Mouse (Mus musculus): Measurements from ENCODE around the gene Gltp.

Gltp gene

GRCm38 (mm10) chr5:114690633-114691567 is at the start of gene Gltp:
Gene Gltp, minus strand, starts transcription at chr5:114690984.
- DNase-seq (ENCODE audit: low spot score in 2 of 2) = peak; percentile 92 to 95

- no peak for DNase-seq (ENCODE audit: low spot score in 2 of 2)
Observed at GRCm38 (mm10) chr5:114738707-114739241, 48.0 kb upstream of the Gltp start.

- no peak for DNase-seq (ENCODE audit: low spot score in 2 of 2)
Observed at GRCm38 (mm10) chr5:114737090-114737887, 46.5 kb upstream of the Gltp start.

DNA sequence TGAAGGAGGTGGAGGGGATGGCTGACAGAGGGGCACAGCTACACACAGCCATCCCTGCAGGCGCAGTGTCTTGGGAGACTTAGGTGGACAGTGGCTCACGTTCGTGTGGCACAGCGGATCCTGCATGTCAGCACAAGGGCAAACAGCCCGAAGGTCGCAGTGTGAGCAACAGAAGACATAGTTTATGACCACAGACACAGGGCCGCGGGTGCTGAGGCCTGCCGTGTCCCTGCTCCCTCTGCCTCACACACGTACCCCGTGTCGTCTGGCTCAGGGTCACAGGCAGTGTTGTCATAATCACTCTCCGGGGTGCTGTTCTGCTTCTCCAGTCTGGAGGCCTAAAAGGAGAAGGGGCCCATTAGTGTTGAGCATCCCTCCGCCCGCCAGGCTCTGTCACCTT is 42.8 kb upstream of the Gltp start:
- DNase-seq (ENCODE audit: low spot score in 2 of 2) = no peak

DNA sequence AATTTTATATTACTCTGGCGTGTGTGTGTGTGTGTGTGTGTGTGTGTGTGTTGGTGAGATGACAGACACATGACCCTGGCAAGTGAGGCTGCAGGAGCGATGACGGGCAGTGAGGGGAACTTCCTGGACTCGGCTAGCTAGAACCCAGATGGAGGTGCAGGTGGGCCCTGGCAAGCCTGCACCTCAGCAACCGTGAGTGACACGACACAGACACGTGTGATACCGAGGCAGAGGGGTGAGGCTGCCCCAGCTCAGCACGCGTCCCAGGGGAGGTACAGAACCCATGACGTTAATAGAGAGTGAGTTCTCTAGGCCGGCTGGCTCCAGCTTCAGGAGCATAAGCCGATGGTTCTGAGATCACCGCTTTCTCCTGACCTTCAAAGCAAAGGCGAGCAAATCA is 41.2 kb upstream of the Gltp start:
- no peak for DNase-seq (ENCODE audit: low spot score in 2 of 2)

DNA sequence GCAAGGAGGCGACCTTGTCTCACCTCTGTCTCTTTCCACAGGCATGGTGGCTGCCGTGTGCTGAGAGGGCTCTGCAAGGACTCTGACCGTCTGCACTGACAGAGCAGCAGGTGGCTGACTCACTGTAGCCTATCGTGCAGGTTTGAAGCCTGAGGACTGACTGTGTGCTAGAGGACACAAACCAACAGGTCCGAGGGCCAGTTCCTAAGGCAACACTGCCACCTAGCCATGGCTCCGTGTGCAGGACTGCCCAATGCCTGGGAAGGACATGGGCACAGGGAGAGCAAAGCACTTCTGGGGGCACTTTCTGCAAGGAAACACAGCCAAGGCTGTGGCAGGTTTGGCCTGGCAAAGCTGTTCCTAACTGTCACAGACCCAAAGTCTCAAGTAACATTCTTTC is 40.7 kb upstream of the Gltp start:
- no peak for DNase-seq (ENCODE audit: low spot score in 2 of 2)

- DNase-seq (ENCODE audit: low spot score in 2 of 2) = no peak
Observed at GRCm38 (mm10) chr5:114730129-114730528, 39.3 kb upstream of the Gltp start.

GRCm38 (mm10) chr5:114728160-114728559 is 37.4 kb upstream of the Gltp start:
- DNase-seq (ENCODE audit: low spot score in 2 of 2) = no peak

GRCm38 (mm10) chr5:114722846-114723245 is 32.1 kb upstream of the Gltp start:
- no peak for DNase-seq (ENCODE audit: low spot score in 2 of 2)

- no peak for DNase-seq (ENCODE audit: low spot score in 2 of 2)
Observed at GRCm38 (mm10) chr5:114721969-114722368, 31.2 kb upstream of the Gltp start.

- DNase-seq (ENCODE audit: low spot score in 2 of 2) = no peak
Observed at GRCm38 (mm10) chr5:114720784-114721183, 30.0 kb upstream of the Gltp start.

- DNase-seq (ENCODE audit: low spot score in 2 of 2) = no peak
Observed at GRCm38 (mm10) chr5:114719928-114720270, 29.1 kb upstream of the Gltp start.

DNA sequence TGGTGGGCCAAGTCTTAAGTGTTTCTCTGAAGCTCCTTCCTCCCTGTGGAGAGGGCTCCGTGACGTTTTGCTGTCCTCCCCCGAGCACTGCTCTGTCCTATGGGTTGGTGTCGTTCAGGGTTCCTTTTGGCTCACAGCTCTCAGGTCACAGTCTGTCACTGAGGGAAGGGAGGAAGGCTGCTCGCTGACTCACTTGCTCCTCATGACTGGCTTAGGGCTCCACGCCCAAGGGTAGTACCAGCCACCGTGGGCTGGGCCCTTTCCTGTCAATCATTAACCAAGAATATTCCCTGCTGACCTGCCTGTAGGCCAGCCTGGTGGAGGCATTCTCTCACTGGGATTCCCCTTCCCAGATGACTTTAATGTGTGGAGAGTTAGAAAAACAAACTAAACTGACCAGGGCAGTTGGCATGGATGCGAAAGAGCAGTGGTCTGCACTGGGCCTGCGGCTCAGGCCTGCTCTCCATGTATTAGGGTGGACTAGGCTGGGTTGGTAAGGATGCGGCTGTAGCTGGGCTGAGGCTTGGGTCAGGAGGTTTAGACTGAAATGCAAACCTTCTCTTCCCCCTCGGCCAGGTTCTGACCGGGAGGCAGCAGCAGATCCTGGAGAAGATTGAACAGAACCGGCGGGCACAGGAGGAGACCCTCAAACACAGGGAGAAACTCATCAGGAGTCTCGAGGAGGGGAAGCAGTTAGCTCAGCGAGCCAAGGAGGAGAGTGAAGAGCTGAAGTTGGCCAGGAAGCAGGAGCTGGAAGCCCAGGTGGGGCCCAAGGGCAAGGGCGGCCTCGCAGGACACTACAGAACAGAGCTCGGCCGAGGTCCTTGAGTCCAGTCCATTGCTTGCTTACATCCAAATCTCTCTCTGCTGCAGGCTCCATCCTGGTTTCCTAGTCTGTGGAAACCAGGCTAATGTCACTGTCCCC is 28.5 kb upstream of the Gltp start:
- no peak for DNase-seq (ENCODE audit: low spot score in 2 of 2)

DNA sequence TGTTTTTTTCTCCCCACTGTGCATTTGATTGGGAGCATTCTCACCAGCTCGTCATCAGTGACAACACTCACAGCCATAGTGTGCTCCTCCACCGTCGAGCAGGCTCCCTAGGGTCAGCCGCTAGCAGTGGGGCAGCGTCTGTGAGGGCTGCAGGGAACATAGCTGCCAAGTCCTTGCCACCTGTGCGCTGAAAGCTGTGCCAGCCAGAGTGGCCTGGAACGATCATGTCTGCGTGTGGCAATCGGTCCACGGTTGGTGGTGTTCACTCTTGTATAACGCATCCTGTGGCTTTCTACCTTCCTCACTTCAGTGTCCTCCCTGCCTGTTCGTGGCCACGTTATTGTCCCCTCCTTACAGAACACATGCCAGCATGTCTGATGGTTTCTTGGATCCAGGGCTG is 27.7 kb upstream of the Gltp start:
- DNase-seq (ENCODE audit: low spot score in 2 of 2) = no peak

DNA sequence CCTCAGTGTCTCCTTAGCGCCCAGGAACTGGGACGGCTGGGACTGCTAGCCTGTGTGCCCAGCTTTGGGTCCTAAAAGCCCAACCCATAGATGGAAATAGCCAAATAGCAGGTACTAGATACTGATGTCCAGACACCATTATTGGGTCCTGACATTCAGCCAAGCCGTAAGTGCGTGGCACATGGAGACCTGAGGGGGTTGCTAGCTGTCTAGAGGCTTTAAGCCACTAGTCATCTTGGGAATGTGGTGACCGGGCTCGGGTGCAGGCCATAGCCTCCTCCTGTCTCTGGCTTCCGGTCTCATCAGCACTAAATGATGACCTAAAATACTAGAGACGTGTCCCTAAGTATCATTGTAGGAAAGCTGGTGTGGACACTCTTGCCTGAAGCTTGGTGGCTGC is 27.2 kb upstream of the Gltp start:
- no peak for DNase-seq (ENCODE audit: low spot score in 2 of 2)

- DNase-seq (ENCODE audit: low spot score in 2 of 2) = no peak
Observed at GRCm38 (mm10) chr5:114717292-114717691, 26.5 kb upstream of the Gltp start.

GRCm38 (mm10) chr5:114714551-114714950 is 23.8 kb upstream of the Gltp start:
- no peak for DNase-seq (ENCODE audit: low spot score in 2 of 2)

DNA sequence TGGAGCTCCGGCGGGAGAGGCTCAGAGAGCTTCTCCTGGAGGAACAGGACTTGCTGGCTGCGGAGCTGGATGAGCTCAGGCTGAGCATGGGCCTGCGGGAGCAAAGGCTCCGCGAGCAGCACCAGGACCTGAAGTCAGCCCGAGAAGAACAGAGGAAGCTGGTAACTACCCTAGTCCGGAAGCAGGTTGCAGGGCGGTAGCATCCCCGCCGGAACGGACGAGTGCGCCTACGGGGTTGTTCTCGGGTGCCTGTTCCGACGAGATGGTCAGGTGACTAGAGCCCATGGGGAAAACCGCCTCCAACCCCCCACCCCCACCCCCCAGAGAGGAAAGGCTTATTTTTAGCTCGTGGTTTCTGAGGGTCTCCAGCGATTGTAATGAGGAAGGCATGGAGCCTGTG is 18.6 kb upstream of the Gltp start:
- no peak for DNase-seq (ENCODE audit: low spot score in 2 of 2)

GRCm38 (mm10) chr5:114708491-114708890 is 17.7 kb upstream of the Gltp start:
- DNase-seq (ENCODE audit: low spot score in 2 of 2) = no peak

DNA sequence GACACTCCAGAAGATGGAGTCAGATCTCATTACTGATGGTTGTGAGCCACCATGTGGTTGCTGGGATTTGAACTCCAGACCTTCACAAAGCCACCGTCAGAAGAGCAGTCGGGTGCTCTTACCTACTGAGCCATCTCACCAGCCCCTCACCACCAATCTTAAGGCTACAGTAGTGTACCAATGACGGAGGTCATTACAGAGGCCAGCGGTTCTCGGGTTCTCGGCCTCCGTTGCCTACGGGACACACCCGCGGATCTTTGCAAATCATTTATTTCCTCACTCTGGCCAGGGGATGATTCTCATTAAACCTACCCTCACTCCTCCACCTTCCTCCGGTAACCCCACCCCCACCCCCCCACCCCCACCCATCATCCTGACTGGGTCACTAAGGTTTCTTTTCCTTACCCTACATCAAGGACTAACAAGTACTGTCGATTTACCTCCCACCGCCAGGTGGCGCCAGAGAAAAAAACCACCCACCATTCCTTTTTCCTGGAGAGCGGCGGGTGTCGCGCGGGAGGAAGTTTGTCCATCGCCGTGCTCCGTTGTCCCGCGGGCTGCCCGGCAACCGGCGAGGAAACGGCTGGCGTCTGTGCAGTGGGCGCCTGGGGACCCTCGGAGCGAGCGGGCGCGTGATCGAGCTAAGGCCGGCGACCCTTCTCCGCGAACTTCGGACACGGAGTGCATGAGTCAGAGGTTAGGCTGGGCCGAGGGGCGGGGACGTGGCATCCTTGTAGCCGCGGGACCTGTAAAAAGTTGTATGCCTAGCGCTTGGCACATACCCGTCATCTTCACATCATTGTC is 16.7 kb upstream of the Gltp start, which contains the start of gene Tchp:
TSS of gene Tchp (plus strand) at position 496 of the 804 bp plus-strand sequence.
- DNase-seq (ENCODE audit: low spot score in 2 of 2) = peak; percentile 94 to 95

All from frontal cortex, postnatal 36 days (tissue).